Mouse (Mus musculus) cerebellum, adult 18-20 months (tissue): Measurements from ENCODE around the gene Galnt17.
A peak's percentile ranks its signal among the peaks of the same experiment; 100 is the strongest.

Experiments
- DNase-seq, 2 experiments: peaks; one replicate each; pipeline ENCODE4 v3.0.0; 2021

Gene Galnt17

GRCm38 (mm10) chr5:130919969-130920368, 388.3 kb downstream of the Galnt17 start:
- no peak for DNase-seq

- peak; percentile 58 to 65 for DNase-seq
Observed at GRCm38 (mm10) chr5:130914606-130915005, 393.7 kb downstream of the Galnt17 start.

- DNase-seq = no peak
Observed at GRCm38 (mm10) chr5:130911551-130911950, 396.7 kb downstream of the Galnt17 start.

- DNase-seq = no peak
Observed at GRCm38 (mm10) chr5:130901736-130902135, 406.6 kb downstream of the Galnt17 start.

GRCm38 (mm10) chr5:130895991-130896390, 412.3 kb downstream of the Galnt17 start:
- DNase-seq = no peak

- DNase-seq = no peak
Observed at GRCm38 (mm10) chr5:130891735-130892134, 416.6 kb downstream of the Galnt17 start.

GRCm38 (mm10) chr5:130880331-130880730, 428.0 kb downstream of the Galnt17 start:
- no peak for DNase-seq

- DNase-seq = peak; percentile 41
Observed at GRCm38 (mm10) chr5:130875391-130875790, 432.9 kb downstream of the Galnt17 start.

- DNase-seq = peak; percentile 93 to 94
Observed at GRCm38 (mm10) chr5:130871086-130871485, 437.2 kb downstream of the Galnt17 start.

- peak in 1 of 2 experiments; percentile 51 for DNase-seq
Observed at GRCm38 (mm10) chr5:130869869-130870268, 438.4 kb downstream of the Galnt17 start.

- DNase-seq = peak; percentile 68 to 82
Observed at GRCm38 (mm10) chr5:130862302-130862701, 446.0 kb downstream of the Galnt17 start.

- no peak for DNase-seq
Observed at GRCm38 (mm10) chr5:130859736-130860135, 448.6 kb downstream of the Galnt17 start.

- no peak for DNase-seq
Observed at GRCm38 (mm10) chr5:130858706-130859105, 449.6 kb downstream of the Galnt17 start.

GRCm38 (mm10) chr5:130858148-130858547, 450.1 kb downstream of the Galnt17 start:
- DNase-seq = peak; percentile 63 to 75

GRCm38 (mm10) chr5:130854430-130854829, 453.9 kb downstream of the Galnt17 start:
- DNase-seq = no peak

GRCm38 (mm10) chr5:130853371-130853770, 454.9 kb downstream of the Galnt17 start:
- DNase-seq = peak; percentile 74 to 96

GRCm38 (mm10) chr5:130852182-130852581, 456.1 kb downstream of the Galnt17 start:
- no peak for DNase-seq

- no peak for DNase-seq
Observed at GRCm38 (mm10) chr5:130849610-130850009, 458.7 kb downstream of the Galnt17 start.

GRCm38 (mm10) chr5:130848562-130848961, 459.7 kb downstream of the Galnt17 start:
- no peak for DNase-seq

- peak; percentile 39 to 43 for DNase-seq
Observed at GRCm38 (mm10) chr5:130825797-130826196, 482.5 kb downstream of the Galnt17 start.
